Comparison of ENCODE assay signal across 8 mouse cellular contexts in genomic region chr15:99803186-99803644, GRCm38 (mm10). TPM values are rescaled to one million over a fixed set of nuclear protein-coding genes. Genes with fewer than 3 reads are reported as not detected.
A peak's percentile ranks its signal among the peaks of the same experiment; 100 is the strongest.
DNase-seq lines count a peak whose midpoint lies in the region; ATAC-seq and TF ChIP-seq lines count a peak whose summit lies in the region.

No protein-coding gene starts in this region.

- WGBS in kidney, embryonic 14.5 days, result 25% methylated on average over 6 of the region's 6 CpGs

- H3K36me3 ChIP-seq in kidney, embryonic 14.5 days (ENCODE audit: control insufficient read depth, insufficient read depth, low read length), result peaks cover 22% of the 10 kb centered on the region; the same call in 1 of the 2 replicates

- peak; percentile 49; the same call in 1 of the 2 replicates for ATAC-seq in kidney, embryonic 14.5 days (ENCODE audit: low FRiP score, low TSS enrichment)

- H3K27me3 ChIP-seq in kidney, embryonic 14.5 days (ENCODE audit: control insufficient read depth, insufficient read depth, low read length), result no peaks in the 10 kb centered on the region

- H3K4me1 ChIP-seq in embryonic fibroblast, embryonic 13.5 days (ENCODE audit: control insufficient read depth, insufficient read depth, low read length), result peaks cover 30% of the 10 kb centered on the region
- H3K4me1 ChIP-seq in kidney, embryonic 14.5 days (ENCODE audit: control insufficient read depth, insufficient read depth, low read length), result 0 out of 2 replicates have a peak, but pooled peaks cover 9% of the 10 kb centered on the region

- H3K9me3 ChIP-seq in kidney, embryonic 14.5 days (ENCODE audit: control insufficient read depth, low read length), result no peaks in the 10 kb centered on the region

- no peak overlapping the region for H3K4me3 ChIP-seq in embryonic fibroblast, embryonic 13.5 days (ENCODE audit: insufficient read depth, low read length)
- no peak overlapping the region for H3K4me3 ChIP-seq in kidney, embryonic 14.5 days (ENCODE audit: low read length)

- TF ChIP-seq POLR2A in embryonic fibroblast, embryonic 13.5 days (IDR thresholded peaks at IDR 0.05; ENCODE audit: low read depth, low read length), result peak; percentile 58

- H3K4me2 ChIP-seq in kidney, embryonic 14.5 days (replicated peaks; ENCODE audit: low read depth, low read length), result no peak overlapping the region

- no peak overlapping the region for H3K9ac ChIP-seq in kidney, embryonic 14.5 days (ENCODE audit: low read depth, low read length)

- H3K27ac ChIP-seq in embryonic fibroblast, embryonic 13.5 days (ENCODE audit: insufficient read depth, low read length), result peak overlapping the region; percentile 92
- no peak overlapping the region for H3K27ac ChIP-seq in kidney, embryonic 14.5 days (ENCODE audit: low read depth, low read length)

- no peak for TF ChIP-seq CTCF in embryonic fibroblast, embryonic 13.5 days (IDR thresholded peaks at IDR 0.05; ENCODE audit: borderline replicate concordance, insufficient read depth, low read length)

- DNase-seq in adrenal gland, postnatal 36 days, result peak; percentile 18 to 44
- no peak for DNase-seq in adrenal gland, postnatal 4 days (ENCODE audit: low spot score in 2 of 2)
- DNase-seq in CD8-positive naive resting alpha-beta T cell, adult 2 months (ENCODE audit: low read depth in 2 of 2, low spot score in 2 of 2), result peak; percentile 36 to 51
- DNase-seq in lung, postnatal 25 days (ENCODE audit: low spot score), result peak; percentile 54
- no peak for DNase-seq in right cerebral cortex, adult 2 months (ENCODE audit: low spot score in 2 of 2)
- no peak for DNase-seq in spleen, adult 18-20 months

RNA-seq across cellular contexts. Expression of gene Cers5, which starts 30.5 kb away (rescaled TPM):
- total RNA-seq in adrenal gland, postnatal 36 days (2021), result 10 to 100 TPM; 49.1 to 56.1 TPM
- 10 to 100 TPM; 54.3 to 57.0 TPM for total RNA-seq in adrenal gland, postnatal 4 days (2021)
- polyA plus RNA-seq in embryonic fibroblast, embryonic 13.5 days (2011; ENCODE audit: insufficient read length, low read depth, missing spikeins), result 75.9 and 82.1 TPM in 2 replicates
- 74.9 and 87.7 TPM in 2 replicates for polyA plus RNA-seq in kidney, embryonic 14.5 days (2014; fragmentation: Nextera tagmentation; extraction: Ambion mirVana)

Comparison
In these comparisons a context has a peak if more than half of its experiments do, and no peak if none do; other contexts are left out.
1. DNase-seq: peak in adrenal gland, postnatal 36 days (2 of 2), CD8-positive naive resting alpha-beta T cell, adult 2 months (2 of 2) and lung, postnatal 25 days (single experiment); none in adrenal gland, postnatal 4 days (0 of 2), right cerebral cortex, adult 2 months (0 of 2) and spleen, adult 18-20 months (0 of 2).